Mouse (Mus musculus): ENCODE measurements around the gene Fbxo31. TPM values are rescaled to one million over a fixed set of nuclear protein-coding genes. Genes with fewer than 3 reads are reported as not detected.
A peak's percentile ranks its signal among the peaks of the same experiment; 100 is the strongest.

The Fbxo31 gene
- total RNA-seq, 2 experiments from 2014 or later = 30.2 to 51.0 TPM

DNA sequence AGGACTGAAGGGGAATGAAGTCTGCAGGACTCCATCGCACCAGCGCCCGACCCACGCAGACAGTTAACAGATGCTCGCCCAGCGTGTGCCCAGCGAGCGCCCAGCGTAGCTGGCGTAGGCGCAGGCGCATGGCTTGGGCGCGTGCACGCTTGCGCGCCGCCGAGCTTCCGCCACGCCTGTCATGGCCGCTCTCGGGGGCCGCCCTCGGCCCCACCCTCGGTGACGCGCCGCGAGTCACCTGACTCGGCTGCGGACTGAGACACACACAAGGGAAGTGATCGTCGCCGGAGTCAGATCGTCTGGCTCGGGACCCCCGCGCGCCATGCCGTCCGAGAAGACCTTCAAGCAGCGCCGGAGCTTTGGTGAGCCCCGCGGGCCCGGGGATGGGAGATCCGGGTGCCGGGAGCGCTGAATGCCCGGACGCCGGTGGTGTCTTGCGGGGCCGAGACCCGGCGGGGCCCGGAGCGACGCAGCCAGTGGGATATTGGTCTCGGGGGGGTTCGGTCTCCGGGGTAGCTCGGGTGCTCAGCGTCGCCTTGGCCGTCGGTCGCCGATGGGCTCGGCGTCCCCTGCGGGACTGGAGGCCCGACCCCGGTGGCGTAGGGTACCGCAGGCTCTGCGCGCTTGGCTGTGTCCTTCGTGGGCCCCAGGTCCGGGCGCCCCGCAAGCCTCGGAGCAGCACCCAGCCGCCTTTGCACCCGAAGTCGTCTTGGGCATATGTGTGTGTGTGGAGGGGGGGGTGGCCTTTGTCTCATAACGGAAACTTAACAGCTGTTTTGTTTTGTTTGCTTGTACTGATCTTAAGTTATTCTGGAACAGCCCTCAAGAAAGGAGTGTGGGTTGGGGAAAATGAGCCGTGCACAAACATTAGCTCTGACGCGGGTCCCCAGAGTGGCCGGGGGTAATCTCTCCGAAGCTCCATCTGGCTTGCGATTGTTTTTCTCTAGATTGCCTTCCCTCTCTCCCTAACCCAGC lies 11.9 kb upstream of the Fbxo31 start, which contains the start of gene Map1lc3b:
Gene Map1lc3b, plus strand, starts transcription at position 159 of the 975 bp plus-strand sequence.
- peak; percentile 97 for DNase-seq
- intact Hi-C loops (cut with DNase I) = no loop called here

- intact Hi-C loops (cut with DNase I) = no loop called here
- DNase-seq = no peak
Measured at GRCm38 (mm10) chr8:121589205-121589726, 10.7 kb upstream of the Fbxo31 start.

- intact Hi-C loops (cut with DNase I) = no loop called here
- DNase-seq = no peak
Measured at GRCm38 (mm10) chr8:121588750-121589149, 10.1 kb upstream of the Fbxo31 start.

GRCm38 (mm10) chr8:121585159-121585825 lies 6.7 kb upstream of the Fbxo31 start:
- intact Hi-C loops (cut with DNase I) = no loop called here
- peak; percentile 100 for DNase-seq

DNA sequence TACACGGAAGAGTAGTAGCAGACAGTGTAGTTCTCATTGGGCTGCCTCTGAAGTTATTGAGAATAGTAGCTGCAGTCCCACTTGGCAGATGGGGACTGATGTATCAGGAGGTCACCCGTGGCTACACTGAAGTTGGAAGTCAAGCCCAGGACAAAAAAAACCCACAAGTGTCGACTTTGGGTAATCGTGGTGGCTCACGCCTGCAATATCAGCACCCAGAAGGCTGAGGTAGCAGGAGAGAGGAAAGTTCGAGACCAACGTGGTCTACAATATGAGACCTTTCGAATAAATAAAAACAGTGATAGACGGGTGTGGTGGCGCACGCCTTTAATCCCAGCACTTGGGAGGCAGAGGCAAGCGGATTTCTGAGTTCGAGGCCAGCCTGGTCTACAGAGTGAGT lies 6.1 kb upstream of the Fbxo31 start:
- no peak for DNase-seq
- intact Hi-C loops (cut with DNase I) = loop anchor here (5.0 kb wide), 1 partner anchor 37 kb away; no protein-coding TSS in a partner anchor

GRCm38 (mm10) chr8:121583653-121584052 lies 5.0 kb upstream of the Fbxo31 start:
- DNase-seq = no peak

DNA sequence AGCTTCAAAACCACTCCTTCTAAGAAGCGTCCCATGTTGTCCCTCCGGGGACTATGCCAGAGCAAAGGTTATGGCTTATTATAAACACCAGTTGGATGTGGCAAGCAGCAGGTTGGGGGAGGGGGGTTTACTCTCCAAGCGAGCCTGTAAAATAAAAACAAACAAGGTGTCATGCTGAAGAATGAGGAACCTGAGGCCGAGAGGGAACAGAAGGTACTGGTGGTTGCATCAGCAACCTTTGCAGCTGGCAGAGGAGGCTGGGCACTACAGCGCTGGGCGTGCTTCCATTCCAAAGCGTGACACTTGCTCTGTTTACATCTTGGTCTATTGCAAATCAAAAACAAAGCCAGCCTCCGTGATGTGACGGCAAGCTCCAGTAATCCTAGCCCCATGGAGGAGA lies 1.9 kb upstream of the Fbxo31 start:
- no peak for DNase-seq
- intact Hi-C loops (cut with DNase I) = loop anchor here (5.0 kb wide), 1 partner anchor 33 kb away; no protein-coding TSS in a partner anchor

More at GRCm38 (mm10) chr8:121583653-121584052, 5.0 kb upstream of the Fbxo31 start:
- intact Hi-C loops (cut with DNase I) = loop anchor here (5.0 kb wide), 1 partner anchor 36 kb away; no protein-coding TSS in a partner anchor

DNA sequence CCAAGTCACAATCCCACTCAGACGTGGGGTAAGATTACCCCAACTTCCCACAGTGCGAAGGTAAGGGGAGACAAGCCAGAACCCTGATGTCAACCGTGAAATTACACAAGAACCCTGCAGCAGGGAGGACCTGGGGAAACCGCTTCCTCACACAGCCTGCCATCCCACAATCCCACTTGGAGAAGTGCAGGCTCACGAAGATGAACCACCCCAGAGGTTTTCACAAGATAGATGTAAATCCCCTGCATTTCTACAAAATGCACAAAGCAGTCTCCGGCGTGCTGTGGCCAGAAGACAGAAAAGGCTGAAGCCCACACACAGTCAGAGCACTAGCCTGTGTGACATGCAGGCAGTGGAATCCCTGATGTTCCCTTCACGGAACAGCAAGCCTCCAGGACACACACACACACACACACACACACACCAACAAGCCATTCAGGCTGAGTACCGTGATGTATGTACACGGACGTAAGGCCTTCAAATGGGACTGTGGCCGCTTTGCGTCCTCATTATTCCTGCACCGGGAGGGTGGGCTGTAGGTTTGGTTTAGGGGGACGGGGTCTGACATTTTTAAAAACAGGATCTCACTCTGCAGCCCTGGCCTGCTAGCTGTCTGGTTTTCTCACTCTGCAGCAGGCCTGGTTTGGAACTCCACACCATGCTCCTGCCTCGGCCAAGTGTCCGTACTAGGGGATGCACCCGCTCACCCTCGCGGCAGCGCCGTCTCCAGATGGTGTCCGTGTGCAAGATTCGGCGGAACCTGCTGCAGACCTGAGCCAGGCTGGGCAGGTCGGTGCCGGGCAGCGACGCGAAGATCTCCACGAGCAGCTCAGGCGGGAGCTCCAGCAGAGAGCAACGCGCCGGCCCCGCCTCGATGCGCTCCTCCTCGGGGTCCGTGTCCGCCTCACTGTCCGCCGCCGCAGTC lies 593 bp downstream of the Fbxo31 start:
- intact Hi-C loops (cut with DNase I) = loop anchor here (2.0 kb wide), 1 partner anchor 15 kb away; no protein-coding TSS in a partner anchor

GRCm38 (mm10) chr8:121575661-121576060 lies 2.9 kb downstream of the Fbxo31 start:
- DNase-seq = no peak
- intact Hi-C loops (cut with DNase I) = no loop called here

More for the DNA sequence above, 593 bp downstream of the Fbxo31 start:
- DNase-seq = peak in 1 of 2 experiments; percentile 46

- peak; percentile 81 to 83 for DNase-seq
- intact Hi-C loops (cut with DNase I) = loop anchor here (1.0 kb wide), 1 partner anchor 10 kb away; no protein-coding TSS in a partner anchor
Measured at GRCm38 (mm10) chr8:121573275-121573674, 5.3 kb downstream of the Fbxo31 start.

GRCm38 (mm10) chr8:121572121-121572520 lies 6.5 kb downstream of the Fbxo31 start:
- no peak for DNase-seq
- intact Hi-C loops (cut with DNase I) = no loop called here

DNA sequence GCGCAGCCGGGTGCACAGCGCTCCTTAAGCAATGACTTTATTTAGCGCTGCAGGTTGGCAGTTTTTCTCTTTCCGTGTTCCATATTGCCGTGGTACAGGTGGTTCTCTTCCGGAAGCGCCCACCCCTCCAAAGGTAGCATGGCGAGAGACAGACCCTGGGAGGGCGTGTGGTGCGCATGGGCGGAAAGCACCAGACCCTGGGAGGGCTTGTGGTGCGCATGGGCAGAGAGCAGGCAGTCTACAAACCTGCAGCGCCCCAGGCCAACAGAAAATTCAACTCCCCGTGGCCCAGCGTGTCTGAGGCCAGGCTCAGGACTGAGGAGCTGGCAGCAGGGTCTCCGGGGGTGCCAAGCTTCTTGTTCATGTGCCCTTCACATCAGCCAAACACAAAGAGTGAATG lies 7.8 kb downstream of the Fbxo31 start:
- no peak for DNase-seq
- intact Hi-C loops (cut with DNase I) = no loop called here

GRCm38 (mm10) chr8:121570335-121570734 lies 8.3 kb downstream of the Fbxo31 start:
- DNase-seq = no peak
- intact Hi-C loops (cut with DNase I) = no loop called here

- intact Hi-C loops (cut with DNase I) = no loop called here
- DNase-seq = no peak
Measured at GRCm38 (mm10) chr8:121568321-121568720, 10.3 kb downstream of the Fbxo31 start.

DNA sequence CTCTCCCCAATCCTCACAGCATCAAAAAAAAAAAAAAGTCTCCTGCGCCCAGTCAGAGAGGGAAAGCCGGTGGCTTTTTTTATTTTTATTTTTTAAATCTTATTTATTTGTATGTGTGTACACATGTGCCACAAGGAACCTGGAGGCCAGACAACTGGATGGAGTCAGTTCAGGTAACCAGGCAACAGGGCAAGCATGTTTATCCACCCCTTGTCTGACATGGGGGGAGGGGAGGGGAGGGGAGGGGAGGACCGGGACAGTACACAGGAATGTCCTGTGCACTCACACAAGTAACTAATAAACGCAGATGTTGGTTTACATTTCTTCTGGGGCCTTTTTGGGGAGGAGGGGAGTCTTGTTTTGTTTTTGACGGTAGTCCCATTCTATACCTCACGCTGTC lies 14.9 kb downstream of the Fbxo31 start:
- peak in 1 of 2 experiments; percentile 51 for DNase-seq
- intact Hi-C loops (cut with DNase I) = loop anchor here (1.0 to 2.0 kb wide), 3 partner anchors 10 to 39 kb away; partner anchors contain the start of gene Fbxo31

DNA sequence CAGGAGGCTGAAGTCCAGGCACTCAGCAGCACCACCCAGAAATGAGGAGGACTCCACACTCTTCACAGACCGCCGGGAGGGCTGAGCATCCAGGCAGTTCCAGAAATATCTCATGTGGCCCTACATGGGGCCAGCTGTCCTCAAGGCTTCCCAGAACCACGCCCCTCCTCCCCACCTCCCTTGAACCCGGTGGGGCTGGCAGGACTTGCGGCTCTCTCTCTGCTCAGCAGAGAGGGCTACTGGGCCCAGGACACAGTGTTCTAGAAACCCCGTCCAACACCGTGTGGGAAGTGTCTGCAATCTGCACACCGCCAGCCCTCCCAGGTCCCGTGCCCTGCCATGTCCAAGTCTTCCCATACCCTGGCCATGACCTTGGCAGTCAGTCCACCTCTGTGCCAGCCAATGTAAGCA lies 15.7 kb downstream of the Fbxo31 start:
- DNase-seq = peak; percentile 87 to 92
- intact Hi-C loops (cut with DNase I) = loop anchor here (1.0 to 2.0 kb wide), 3 partner anchors 10 to 39 kb away; partner anchors contain the start of gene Fbxo31

GRCm38 (mm10) chr8:121561636-121562345 lies 16.8 kb downstream of the Fbxo31 start:
- DNase-seq = peak; percentile 81 to 83
- intact Hi-C loops (cut with DNase I) = loop anchor here (2.0 kb wide), 1 partner anchor 17 kb away; the partner anchor contains the start of gene Fbxo31

GRCm38 (mm10) chr8:121560432-121561100 lies 18.0 kb downstream of the Fbxo31 start:
- no peak for DNase-seq
- intact Hi-C loops (cut with DNase I) = no loop called here
